Mouse (Mus musculus) MEL (cell line): Measurements from ENCODE around the gene Pnpo. TPM values are rescaled to one million over a fixed set of nuclear protein-coding genes. Genes with fewer than 3 reads are reported as not detected.

ENCODE experiments used
- DNase-seq: peaks from one replicate; pipeline ENCODE4 v3.0.0; 2011; ENCODE audit warnings: low read depth, low spot score
- H3K27ac ChIP-seq: 2 replicates; pipeline ENCODE4 v1.5.1; 2012; ENCODE audit warnings: low read depth, mild to moderate bottlenecking, control low read depth, low read length, moderate library complexity; ENCODE audit not compliant: control insufficient read depth
- H3K27me3 ChIP-seq, 2 experiments: fragments of 150-350 bp in 1 of 2; sonication (generic) in 1 of 2; 2 replicates each; pipeline ENCODE4 v1.6.1; 2012; ENCODE audit warnings: low read length in 2 of 2, mild to moderate bottlenecking in 2 of 2, improper control_type of control experiment in 1 of 2, moderate library complexity in 1 of 2; ENCODE audit not compliant: insufficient read depth in 2 of 2, control insufficient read depth in 1 of 2
- H3K36me3 ChIP-seq, 2 experiments: 2 replicates each; pipeline ENCODE4 v1.6.1; 2012 to 2014; ENCODE audit warnings: low read length in 2 of 2, improper control_type of control experiment in 1 of 2, inconsistent platforms in 1 of 2, mild to moderate bottlenecking in 1 of 2; ENCODE audit not compliant: insufficient read depth in 2 of 2, control insufficient read depth in 1 of 2
- H3K4me1 ChIP-seq, 2 experiments: fragments of 150-350 bp in 1 of 2; sonication (generic) in 1 of 2; 2 replicates each; pipeline ENCODE4 v1.6.1; 2012; ENCODE audit warnings: low read length in 2 of 2, improper control_type of control experiment in 1 of 2, mild to moderate bottlenecking in 1 of 2; ENCODE audit not compliant: insufficient read depth in 2 of 2, control insufficient read depth in 1 of 2
- H3K4me3 ChIP-seq, 2 experiments: fragments of 150-350 bp in 1 of 2; sonication (generic) in 1 of 2; 2 replicates each; pipeline ENCODE4 v1.5.1; 2012; ENCODE audit warnings: low read depth in 2 of 2, low read length in 2 of 2, mild to moderate bottlenecking in 2 of 2, moderate library complexity in 2 of 2, control low read depth in 1 of 2, improper control_type of control experiment in 1 of 2; ENCODE audit not compliant: control insufficient read depth in 1 of 2, insufficient read depth in 1 of 2
- H3K79me2 ChIP-seq: 2 replicates; pipeline ENCODE4 v1.6.1; 2012; ENCODE audit warnings: mild to moderate bottlenecking, low read length, moderate library complexity; ENCODE audit not compliant: control insufficient read depth, poor library complexity, insufficient read depth
- H3K9ac ChIP-seq: 2 replicates; pipeline ENCODE4 v1.6.1; 2012; ENCODE audit warnings: low read depth, mild to moderate bottlenecking, control low read depth, low read length, moderate library complexity; ENCODE audit not compliant: control insufficient read depth, poor library complexity, severe bottlenecking
- H3K9me3 ChIP-seq: fragments of 150-350 bp; sonication (generic); replicated peaks from 2 replicates; pipeline ENCODE4 v1.6.1; 2012; ENCODE audit warnings: mild to moderate bottlenecking, low read length, improper control_type of control experiment, moderate library complexity; ENCODE audit not compliant: insufficient read depth
- BHLHE40 ChIP-seq: IDR thresholded peaks from 2 replicates; pipeline ENCODE4 v1.6.1; 2012; ENCODE audit warnings: low read depth, mild to moderate bottlenecking, inconsistent platforms, low read length, improper control_type of control experiment, borderline replicate concordance
- CTCF ChIP-seq, 3 experiments: IDR thresholded peaks in 2 of 3; conservative IDR thresholded peaks in 1 of 3; 2 replicates each; pipeline ENCODE4 v1.5.1; 2011 to 2012; ENCODE audit warnings: low read length in 3 of 3, low read depth in 2 of 3, mild to moderate bottlenecking in 2 of 3, improper control_type of control experiment in 1 of 3, inconsistent platforms in 1 of 3, mixed read lengths in 1 of 3, moderate library complexity in 1 of 3; ENCODE audit not compliant: control insufficient read depth in 1 of 3, insufficient read depth in 1 of 3, poor library complexity in 1 of 3, severe bottlenecking in 1 of 3
- EP300 ChIP-seq, 2 experiments: IDR thresholded peaks; 2 replicates each; pipeline ENCODE4 v1.6.1; 2011; ENCODE audit warnings: improper control_type of control experiment in 2 of 2, low read length in 2 of 2, low read depth in 1 of 2, mild to moderate bottlenecking in 1 of 2
- GATA1 ChIP-seq: IDR thresholded peaks from 2 replicates; pipeline ENCODE4 v1.6.1; 2011; ENCODE audit warnings: low read depth, low read length, improper control_type of control experiment
- HCFC1 ChIP-seq: IDR thresholded peaks from 2 replicates; pipeline ENCODE4 v1.6.1; 2012; ENCODE audit warnings: low read depth, mild to moderate bottlenecking, inconsistent platforms, low read length, improper control_type of control experiment, moderate library complexity
- JUND ChIP-seq: IDR thresholded peaks from 2 replicates; pipeline ENCODE4 v1.6.1; 2011; ENCODE audit warnings: low read depth, mild to moderate bottlenecking, improper control_type of control experiment, low read length
- MAFK ChIP-seq: IDR thresholded peaks from 2 replicates; pipeline ENCODE4 v1.6.1; 2011; ENCODE audit warnings: low read depth, mild to moderate bottlenecking, low read length, improper control_type of control experiment, borderline replicate concordance
- MAZ ChIP-seq: IDR thresholded peaks from 2 replicates; pipeline ENCODE4 v1.6.1; 2012; ENCODE audit warnings: low read depth, mild to moderate bottlenecking, inconsistent platforms, low read length, improper control_type of control experiment
- NELFE ChIP-seq: IDR thresholded peaks from 2 replicates; pipeline ENCODE4 v1.6.1; 2011; ENCODE audit warnings: low read depth, low read length, improper control_type of control experiment
- POLR2A ChIP-seq, 2 experiments: IDR thresholded peaks; 2 replicates each; pipeline ENCODE4 v1.6.1; 2011 to 2012; ENCODE audit warnings: low read length in 2 of 2, mild to moderate bottlenecking in 2 of 2, control low read depth in 1 of 2, improper control_type of control experiment in 1 of 2, low read depth in 1 of 2, moderate library complexity in 1 of 2; ENCODE audit not compliant: control insufficient read depth in 1 of 2, insufficient read depth in 1 of 2, poor library complexity in 1 of 2
- POLR2AphosphoS2 ChIP-seq: IDR thresholded peaks from 2 replicates; pipeline ENCODE4 v1.6.1; 2011; ENCODE audit warnings: low read length, improper control_type of control experiment
- POLR2AphosphoS5 ChIP-seq: IDR thresholded peaks from 2 replicates; pipeline ENCODE4 v1.6.1; 2012; ENCODE audit warnings: low read depth, borderline replicate concordance, mild to moderate bottlenecking, inconsistent platforms, low read length, moderate library complexity, mixed read lengths
- RAD21 ChIP-seq: IDR thresholded peaks from 2 replicates; pipeline ENCODE4 v1.6.1; 2011; ENCODE audit warnings: mild to moderate bottlenecking, low read depth, low read length, improper control_type of control experiment
- SIN3A ChIP-seq: IDR thresholded peaks from 2 replicates; pipeline ENCODE4 v1.6.1; 2012; ENCODE audit warnings: low read length, improper control_type of control experiment, inconsistent platforms
- SMC3 ChIP-seq: IDR thresholded peaks from 2 replicates; pipeline ENCODE4 v1.6.1; 2011; ENCODE audit warnings: low read depth, low read length, improper control_type of control experiment
- TCF12 ChIP-seq: IDR thresholded peaks from 2 replicates; pipeline ENCODE4 v1.6.1; 2014; ENCODE audit warnings: low read depth, mild to moderate bottlenecking, inconsistent platforms, low read length, improper control_type of control experiment, moderate library complexity
- UBTF ChIP-seq: IDR thresholded peaks from 2 replicates; pipeline ENCODE4 v1.6.1; 2012; ENCODE audit warnings: low read depth, mild to moderate bottlenecking, inconsistent platforms, low read length, improper control_type of control experiment, moderate library complexity, borderline replicate concordance; ENCODE audit not compliant: insufficient read depth
- USF1 ChIP-seq: IDR thresholded peaks from 2 replicates; pipeline ENCODE4 v1.6.1; 2014; ENCODE audit warnings: low read depth, mild to moderate bottlenecking, inconsistent platforms, low read length, improper control_type of control experiment, moderate library complexity
- USF2 ChIP-seq, 2 experiments: IDR thresholded peaks; 2 replicates each; pipeline ENCODE4 v1.6.1; 2011 to 2012; ENCODE audit warnings: improper control_type of control experiment in 2 of 2, low read length in 2 of 2, borderline replicate concordance in 1 of 2, inconsistent platforms in 1 of 2, low read depth in 1 of 2, mild to moderate bottlenecking in 1 of 2; ENCODE audit not compliant: insufficient read depth in 1 of 2
- ZC3H11A ChIP-seq: IDR thresholded peaks from 2 replicates; pipeline ENCODE4 v1.6.1; 2012; ENCODE audit warnings: low read depth, mild to moderate bottlenecking, inconsistent platforms, low read length, improper control_type of control experiment
- polyA plus RNA-seq, 2 experiments: library from polyadenylated mRNA; stranded (reverse) in 1 of 2; unstranded in 1 of 2; fragments of >175 nt in 1 of 2; fragments of >200 nt in 1 of 2; gene quantifications; 2 replicates each; pipeline versions ENCODE4 v1.2.1 to v1.2.4; 2012; ENCODE audit warnings: low replicate concordance in 2 of 2, low read depth in 1 of 2; ENCODE audit not compliant: insufficient read length in 2 of 2, insufficient read depth in 1 of 2, missing spikeins in 1 of 2
- total RNA-seq: library from RNA; depleted of rRNA; stranded (reverse); fragments of 300-350 nt; gene quantifications from 2 replicates; pipeline ENCODE4 v1.2.3, GENCODE M21; 2012

Pnpo gene
- total and polyA plus RNA-seq, 3 experiments: 38.8 to 55.7 TPM; not detected in 1

DNA sequence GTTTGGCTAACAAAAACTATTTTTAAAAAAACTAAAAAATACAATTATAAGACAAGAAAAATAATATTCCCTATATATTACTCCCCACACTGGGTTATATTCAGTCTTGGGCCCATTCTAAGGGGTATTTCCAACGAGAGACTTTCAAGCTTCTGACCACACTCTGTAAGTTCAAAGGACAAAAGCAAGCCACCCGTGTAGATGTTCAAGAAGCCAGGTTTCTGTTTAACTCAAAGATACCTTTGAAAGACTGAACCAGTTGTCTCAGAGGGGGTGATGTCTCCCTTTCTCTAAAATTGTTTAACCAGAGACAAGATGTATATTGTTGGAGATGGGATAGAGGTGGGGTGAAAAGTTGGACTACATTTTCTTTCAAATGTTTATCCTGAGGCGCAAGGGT is 22.4 kb upstream of the Pnpo start:
- H3K4me1 ChIP-seq: peaks cover 20 to 37% of the 10 kb centered on the region in 2 experiments

DNA sequence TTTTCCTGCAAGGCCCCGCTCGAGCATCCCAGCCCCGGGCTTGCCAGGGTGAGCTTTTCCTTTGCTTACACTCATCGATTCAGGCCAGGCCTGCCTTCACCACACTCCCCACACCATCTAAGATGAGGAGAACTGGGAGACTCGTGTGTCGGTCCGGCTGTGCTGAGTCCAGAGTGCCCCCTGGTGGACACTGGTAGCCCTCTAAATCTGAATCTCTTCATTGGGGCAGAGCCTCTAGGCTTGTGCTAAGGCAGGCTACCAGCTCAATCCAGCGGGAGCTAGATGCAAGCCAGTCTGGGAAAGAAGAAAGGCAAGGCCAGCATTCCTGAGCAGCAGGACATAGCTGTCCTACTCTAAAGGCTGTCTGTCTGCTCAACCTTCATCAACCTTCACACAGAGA is 19.8 kb upstream of the Pnpo start:
- Histone ChIP-seq H3K27ac (no peak overlapping the region), H3K4me1 (peaks cover 10 to 18% of the 10 kb centered on the region in 2 experiments), H3K9ac (no peak overlapping the region)

More for the DNA sequence above, 22.4 kb upstream of the Pnpo start:
- no peak overlapping the region for H3K27ac ChIP-seq
- H3K4me3 ChIP-seq: no peak overlapping the region
- H3K9me3 ChIP-seq: no peaks in the 10 kb centered on the region
- DNase-seq: no peak
- no peaks in the 10 kb centered on the region for H3K27me3 ChIP-seq
- no peak overlapping the region for H3K9ac ChIP-seq
- no peak for TF ChIP-seq SIN3A
- no peak for TF ChIP-seq UBTF
- TF ChIP-seq USF2 (IDR thresholded peaks at IDR 0.05; ENCODE audit: borderline replicate concordance in 1 of 2, insufficient read depth in 1 of 2, low read depth in 1 of 2, low read length in 2 of 2): no peak
- TF ChIP-seq MAZ: no peak
- TF ChIP-seq JUND: no peak
- no peak for TF ChIP-seq POLR2AphosphoS2
- TF ChIP-seq HCFC1: no peak
- TF ChIP-seq MAFK: no peak
- H3K79me2 ChIP-seq: peaks cover 8% of the 10 kb centered on the region; the same call in 1 of the 2 replicates
- peaks cover 3 to 42% of the 10 kb centered on the region in 2 experiments for H3K36me3 ChIP-seq

DNA sequence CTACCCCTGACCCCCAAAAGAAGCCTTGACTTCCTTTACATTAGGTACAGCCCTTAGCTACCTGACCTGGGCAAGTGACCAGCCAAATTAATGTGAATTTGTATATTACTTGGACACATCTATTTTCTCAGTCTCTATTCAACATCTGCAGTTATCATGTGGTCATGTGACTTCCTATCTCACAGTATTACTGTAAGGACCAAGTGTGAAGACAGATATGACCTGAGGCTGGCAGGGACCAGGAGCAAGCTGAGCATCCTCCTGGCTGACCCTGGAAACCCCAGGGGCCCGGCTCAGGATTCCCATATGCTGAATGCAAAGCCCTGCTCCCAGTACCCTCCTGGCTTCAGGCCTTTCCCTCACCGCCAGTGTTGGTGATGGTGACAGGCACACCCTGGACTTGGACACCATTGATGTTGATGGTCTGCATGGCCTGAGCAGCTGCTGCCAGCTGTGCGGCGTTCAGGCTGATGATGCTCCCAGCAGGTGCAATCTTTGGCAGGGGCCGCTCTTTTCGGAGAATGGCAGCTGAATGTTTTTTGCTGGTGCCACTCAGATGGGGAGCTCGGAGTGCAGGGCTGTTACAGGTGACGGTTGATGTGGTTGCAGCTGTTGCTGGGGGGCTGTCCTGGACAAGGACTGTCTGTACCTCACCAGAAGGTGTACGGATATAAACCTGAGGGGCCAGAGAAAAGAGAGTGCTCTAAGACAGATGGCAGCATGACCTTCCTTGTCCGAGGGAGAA is 13.4 kb upstream of the Pnpo start:
- Histone ChIP-seq H3K36me3 (peaks cover 18 to 27% of the 10 kb centered on the region in 2 experiments), H3K27me3 (no peaks in the 10 kb centered on the region), H3K4me1 (peaks cover 19 to 29% of the 10 kb centered on the region in 2 experiments), H3K9ac (no peak overlapping the region), H3K27ac (peak overlapping the region; percentile 26), H3K4me3 (no peak overlapping the region), H3K79me2 (no peaks in the 10 kb centered on the region; the same call in 1 of the 2 replicates), H3K9me3 (no peaks in the 10 kb centered on the region)
- no peak for DNase-seq
- TF ChIP-seq GATA1 (peak; percentile 37; the same call in 1 of the 2 replicates), POLR2AphosphoS5 (no peak), TCF12 (0 out of 2 replicates have a peak, but pooled peaks have one; percentile 14), BHLHE40 (peak; percentile 12; the same call in 1 of the 2 replicates), EP300 (IDR thresholded peaks at IDR 0.05; ENCODE audit: low read depth in 1 of 2, low read length in 2 of 2) (peak in 1 of 2 experiments; percentile 18; a peak in 1 of 4 replicates), USF2 (IDR thresholded peaks at IDR 0.05; ENCODE audit: borderline replicate concordance in 1 of 2, insufficient read depth in 1 of 2, low read depth in 1 of 2, low read length in 2 of 2) (0 out of 4 replicates have a peak, but pooled peaks of 1 of the 2 experiments have one; percentile 43), NELFE (no peak), POLR2A (IDR thresholded peaks at IDR 0.05; ENCODE audit: control insufficient read depth in 1 of 2, insufficient read depth in 1 of 2, low read depth in 1 of 2, low read length in 2 of 2, poor library complexity in 1 of 2) (peak in 1 of 2 experiments; percentile 10; a peak in 1 of 4 replicates), USF1 (peak; percentile 89)

More for the DNA sequence above, 19.8 kb upstream of the Pnpo start:
- Histone ChIP-seq H3K36me3 (peaks cover 7 to 21% of the 10 kb centered on the region in 2 experiments), H3K27me3 (no peaks in the 10 kb centered on the region), H3K4me3 (no peak overlapping the region), H3K79me2 (no peaks in the 10 kb centered on the region; the same call in 1 of the 2 replicates)
- peak; percentile 83 for DNase-seq
- TF ChIP-seq SMC3 (peak; percentile 93), ZC3H11A (peak; percentile 77), UBTF (no peak), RAD21 (peak; percentile 72), CTCF (IDR thresholded peaks at IDR 0.05 in 2 of 3, conservative IDR thresholded peaks at IDR 0.05 in 1 of 3; ENCODE audit: control insufficient read depth in 1 of 3, insufficient read depth in 1 of 3, low read depth in 2 of 3, low read length in 3 of 3, poor library complexity in 1 of 3, severe bottlenecking in 1 of 3) (peak; percentile 79 to 90 (median 90))
- TF ChIP-seq, all 39 proteins: peak for 4
- no peaks in the 10 kb centered on the region for H3K9me3 ChIP-seq
